Mouse (Mus musculus) CD4-positive, CD25-positive, alpha-beta regulatory T cell, adult 4 months (primary cell): ENCODE measurements around the gene Mon2. TPM values are rescaled to one million over a fixed set of nuclear protein-coding genes. Genes with fewer than 3 reads are reported as not detected.

Experiments
- ATAC-seq: one replicate; pipeline ENCODE4 v1.8.0; 2017
- polyA plus RNA-seq, 2 experiments: library from polyadenylated mRNA; unstranded; fragments of 100-300 nt; shearing (Covaris generic); gene quantifications; one replicate each; pipeline ENCODE4 v1.2.1; 2017

Mon2 gene
- 10 to 100 TPM; 27.0 to 27.2 TPM for polyA plus RNA-seq

DNA sequence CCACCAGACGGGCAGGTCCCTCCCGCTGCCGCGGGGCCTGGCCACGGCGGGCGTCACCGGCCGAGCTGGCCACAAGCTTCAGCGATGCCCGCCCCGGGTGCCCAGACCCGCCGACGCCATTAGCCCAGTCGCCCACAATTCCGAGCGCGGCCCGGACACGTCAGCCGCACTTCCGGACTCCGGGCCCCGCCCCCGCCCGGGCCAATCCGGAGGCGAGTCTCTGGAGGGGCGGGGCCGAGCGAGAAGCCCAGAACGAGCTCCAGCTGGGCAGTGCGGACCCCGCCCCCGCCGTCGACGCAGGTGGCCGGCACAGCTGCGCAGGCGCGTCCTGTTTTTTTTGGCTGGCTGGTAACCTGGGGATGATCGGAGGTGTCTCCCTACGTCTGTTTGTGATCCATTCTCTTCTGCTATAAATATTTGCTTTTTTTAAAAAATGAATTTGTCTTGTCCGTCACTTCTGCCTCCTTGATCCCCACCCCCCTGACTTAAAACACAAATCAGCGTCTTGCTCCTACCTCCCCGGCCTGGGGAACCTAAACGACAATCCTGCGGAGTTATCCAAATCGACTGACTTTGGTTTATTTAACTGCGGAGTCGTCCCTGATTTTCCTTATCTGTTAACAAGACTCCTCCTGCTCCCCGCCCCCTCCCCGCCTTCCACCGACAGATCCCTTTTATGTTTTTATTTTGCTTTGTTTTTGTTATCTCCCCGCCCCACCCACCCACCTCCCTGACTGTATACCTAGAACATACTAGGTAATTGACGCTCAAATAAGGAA is at the start of gene Mon2:
Mon2 (minus strand) TSS at position 261 of the 779 bp plus-strand sequence.
- ATAC-seq = peak; percentile 98

DNA sequence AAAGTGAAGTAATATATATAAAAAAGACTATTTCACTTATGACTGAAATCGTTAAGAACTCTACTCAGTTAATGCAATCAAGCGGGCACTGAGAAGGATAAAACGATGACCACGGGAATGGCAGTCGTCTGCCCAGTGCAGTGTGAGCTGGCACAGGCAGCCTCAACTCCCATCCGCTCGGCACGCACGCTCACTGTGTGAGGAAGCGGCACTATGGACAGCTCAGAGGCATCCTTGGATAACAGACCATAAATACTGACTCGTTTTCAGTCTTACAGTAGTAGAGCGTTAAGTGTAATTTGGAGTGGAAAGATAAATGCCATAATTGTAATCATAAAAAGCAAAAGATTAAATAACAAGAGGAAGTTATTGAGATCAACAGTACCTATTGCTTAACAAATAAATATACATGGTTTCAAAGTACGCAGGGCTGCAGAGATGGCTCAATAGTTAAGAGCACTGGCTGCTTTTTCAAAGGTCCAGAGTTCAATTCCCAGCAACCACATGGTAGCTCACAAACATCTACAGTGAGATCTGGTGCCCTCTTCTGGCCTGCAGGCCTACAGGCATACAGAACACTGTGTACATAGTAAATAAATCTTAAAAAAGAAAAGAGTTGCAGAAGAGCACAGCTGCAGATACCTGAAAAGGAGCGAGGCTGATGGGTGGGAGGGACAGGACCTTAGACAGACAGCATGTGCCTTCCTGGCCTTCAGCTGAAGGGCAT is 44.5 kb upstream of the Mon2 start:
- ATAC-seq = no peak

DNA sequence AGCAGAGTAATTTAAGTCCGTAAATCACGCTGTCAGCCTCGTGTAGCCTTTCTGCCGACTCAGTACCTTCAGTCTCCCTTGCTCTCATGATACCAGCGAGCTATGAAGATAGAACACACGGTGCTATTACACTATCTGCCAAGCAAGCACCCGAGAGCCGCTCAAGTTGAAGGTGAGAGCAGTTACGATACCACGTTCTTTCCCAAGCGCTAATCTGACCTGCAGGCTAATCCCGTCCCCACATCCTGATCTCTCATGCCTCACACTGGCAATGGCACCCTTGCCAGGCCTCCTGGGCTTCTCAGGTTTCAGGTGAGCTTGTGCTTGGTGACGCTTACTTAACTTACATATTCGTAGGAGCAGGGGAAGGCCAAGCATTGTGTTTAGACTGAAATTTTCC is 40.6 kb upstream of the Mon2 start:
- ATAC-seq = no peak

DNA sequence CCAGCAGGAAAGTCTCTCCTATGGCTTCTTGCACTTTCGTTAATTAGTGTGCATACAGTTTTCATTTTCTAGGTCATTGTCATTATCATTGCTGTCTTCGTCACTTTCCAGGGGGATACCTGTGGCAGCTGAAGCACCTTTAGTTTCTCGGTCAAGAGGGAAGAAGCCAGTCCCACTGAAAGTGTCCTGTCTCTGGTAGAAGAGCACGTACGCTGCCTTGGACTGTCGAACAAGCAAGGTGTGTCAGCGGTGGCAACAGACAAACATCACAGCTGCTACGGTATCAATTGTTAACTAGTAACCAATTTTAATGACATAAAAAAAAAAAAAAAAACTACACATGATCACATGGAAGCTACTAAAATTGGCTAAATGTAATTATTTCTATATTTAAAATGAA is 37.2 kb upstream of the Mon2 start:
- ATAC-seq = no peak

DNA sequence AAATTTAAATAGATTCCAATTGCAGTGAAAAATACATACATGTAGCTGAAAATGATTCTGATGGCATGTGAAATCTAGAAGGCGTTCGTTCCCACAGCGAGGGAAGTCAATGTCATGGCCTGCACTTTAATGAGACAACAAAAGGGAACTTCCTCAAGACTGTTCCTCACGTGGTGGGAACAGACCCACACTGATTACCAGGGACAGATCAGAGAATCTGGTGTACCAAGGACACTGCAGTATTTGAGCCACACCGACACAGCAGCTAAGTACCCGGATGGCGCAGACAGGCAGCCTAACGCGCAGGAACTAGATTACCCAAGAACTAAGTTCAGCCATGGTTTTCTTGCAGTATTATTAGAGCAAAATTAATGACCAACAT is 36.5 kb upstream of the Mon2 start:
- ATAC-seq = no peak

DNA sequence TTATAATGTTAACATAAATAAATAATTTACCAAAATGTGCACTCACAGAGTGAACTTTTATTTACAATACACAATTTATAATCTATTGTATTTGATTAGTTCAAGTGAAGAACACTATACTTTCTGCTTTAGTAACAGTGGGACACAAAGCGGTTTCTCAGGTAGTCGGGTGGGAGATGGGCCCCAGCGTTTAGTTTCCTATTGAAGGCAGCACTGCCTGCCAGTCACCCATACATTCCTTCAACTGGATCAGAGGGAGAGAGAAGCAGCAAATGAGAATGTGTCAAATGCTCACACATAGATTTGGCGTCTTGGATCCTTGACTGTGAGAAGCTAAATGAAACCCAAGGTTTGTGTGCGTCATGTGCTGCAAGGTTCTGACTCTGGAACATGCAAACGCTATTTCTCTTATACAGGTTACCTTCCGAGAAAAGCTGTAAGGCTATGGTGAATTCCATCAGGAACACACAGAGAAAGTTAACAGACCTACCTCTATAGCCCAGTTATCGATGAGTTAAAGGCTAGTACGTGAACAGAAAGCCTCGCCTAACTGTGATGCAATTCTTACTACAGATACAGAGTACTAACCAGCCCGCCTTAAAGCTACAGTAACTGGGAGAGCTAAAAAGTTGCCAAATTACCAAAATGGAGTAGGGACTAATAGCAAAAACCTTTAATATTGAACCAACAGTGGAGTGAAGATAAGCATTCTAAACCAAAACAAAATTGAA is 35.9 kb upstream of the Mon2 start:
- no peak for ATAC-seq

DNA sequence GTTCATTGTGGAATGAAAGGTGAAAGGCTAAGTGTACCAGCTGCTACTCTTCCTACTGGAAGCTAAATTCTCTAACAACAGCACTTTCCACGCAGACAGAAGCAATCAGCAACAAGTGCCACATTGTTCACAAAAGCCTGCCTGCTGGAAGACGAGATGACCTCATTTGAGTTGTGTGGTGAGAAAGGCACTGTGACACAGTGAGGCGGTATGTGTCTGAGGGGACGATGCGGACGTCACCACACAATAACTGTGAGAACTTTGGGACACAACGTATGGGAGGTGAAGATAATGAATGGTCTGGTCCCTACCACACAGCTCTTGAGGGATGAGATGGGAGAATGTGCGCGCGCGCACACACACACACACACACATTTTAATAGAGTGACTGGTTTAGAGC is 34.2 kb upstream of the Mon2 start:
- no peak for ATAC-seq

DNA sequence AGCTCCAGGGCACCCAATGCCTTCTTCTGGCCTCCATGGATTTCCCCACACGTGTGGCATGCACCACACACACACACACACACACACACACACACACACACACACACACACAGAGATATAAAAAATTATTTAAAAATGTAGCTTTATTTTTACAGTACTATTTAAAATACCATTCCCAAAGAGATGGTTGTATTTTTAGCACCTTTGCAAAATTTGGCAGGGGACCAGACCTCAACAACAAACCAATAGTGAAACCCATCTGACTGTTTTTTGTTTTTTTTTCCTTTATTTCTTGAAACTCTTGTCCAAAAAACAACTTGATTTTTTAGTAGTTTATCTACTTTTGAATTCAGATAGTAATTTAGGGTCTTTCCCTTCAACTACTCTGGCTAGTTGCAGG is 32.2 kb upstream of the Mon2 start:
- ATAC-seq = no peak

DNA sequence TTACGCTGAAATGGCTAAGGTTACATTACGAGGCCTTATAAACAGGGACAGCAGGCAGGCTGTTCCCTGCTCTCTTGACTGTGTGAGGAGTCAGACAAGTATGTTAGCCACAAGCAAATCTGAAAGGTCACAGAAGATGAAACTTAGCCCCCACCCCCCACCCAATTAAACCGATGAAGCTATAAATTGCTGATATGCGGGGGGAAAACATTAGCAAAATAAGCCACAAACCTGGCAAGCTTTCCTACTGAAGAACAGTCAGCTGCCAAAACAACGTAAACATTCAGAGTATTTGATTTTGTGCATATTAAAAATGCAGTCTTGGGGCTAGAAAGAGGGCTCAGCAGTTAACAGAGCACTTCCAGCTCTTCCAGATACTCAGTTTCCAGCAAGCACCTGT is 31.8 kb upstream of the Mon2 start:
- no peak for ATAC-seq

DNA sequence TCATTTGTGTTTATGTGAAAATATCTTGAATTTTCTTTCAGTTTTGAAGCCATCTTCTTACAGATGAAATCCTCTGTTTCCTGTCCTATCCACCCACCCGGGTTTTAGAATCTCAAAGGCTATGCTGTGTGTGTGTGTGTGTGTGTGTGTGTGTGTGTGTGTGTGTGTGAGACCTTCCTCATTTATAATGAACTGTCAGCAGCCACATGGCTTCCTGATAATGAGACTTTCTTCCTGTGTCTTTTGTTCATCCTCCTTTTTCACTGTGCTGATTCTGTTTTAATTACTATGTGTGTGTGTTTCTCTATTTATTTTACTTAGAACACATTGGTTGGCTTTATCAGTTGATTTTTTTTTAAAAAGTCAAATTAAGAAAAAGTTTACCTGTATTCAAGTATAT is 25.0 kb upstream of the Mon2 start:
- ATAC-seq = no peak

DNA sequence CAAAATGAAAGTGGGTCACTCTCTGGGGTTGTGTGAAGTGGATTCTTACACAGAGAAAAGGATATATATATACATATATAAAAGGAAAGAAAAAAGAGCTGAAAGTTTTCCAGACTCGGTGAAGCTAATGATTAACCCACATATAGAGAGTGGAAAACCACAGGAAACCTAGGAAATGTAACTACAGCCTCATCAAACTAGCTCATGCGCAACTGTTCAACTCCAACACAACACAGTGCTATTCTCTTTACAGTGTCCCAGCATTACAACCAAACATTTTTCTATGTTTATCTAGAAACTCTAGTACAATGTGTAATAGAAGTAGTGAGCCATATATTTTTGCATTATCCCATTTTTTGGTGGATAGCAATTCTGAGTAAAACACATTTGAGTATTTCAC is 24.3 kb upstream of the Mon2 start:
- no peak for ATAC-seq

DNA sequence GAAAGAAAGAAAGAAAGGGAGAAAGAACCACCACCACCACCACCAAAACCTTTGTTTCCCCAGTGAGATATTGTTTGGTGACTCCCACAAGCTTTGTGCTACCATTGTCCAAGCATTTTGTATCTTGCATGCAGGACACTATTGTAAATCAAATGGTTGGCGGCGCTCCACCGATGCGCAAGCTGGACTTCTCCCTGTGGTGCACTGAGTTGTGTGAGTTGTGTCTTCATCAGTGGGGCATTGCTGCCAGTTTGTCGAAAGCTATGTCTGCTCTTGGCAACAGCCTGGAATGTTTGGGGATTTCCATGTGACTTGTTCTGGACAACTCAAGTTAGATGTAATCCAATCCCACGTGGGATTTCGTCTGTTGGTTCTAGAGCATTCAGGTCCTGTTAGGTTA is 18.2 kb upstream of the Mon2 start:
- no peak for ATAC-seq

DNA sequence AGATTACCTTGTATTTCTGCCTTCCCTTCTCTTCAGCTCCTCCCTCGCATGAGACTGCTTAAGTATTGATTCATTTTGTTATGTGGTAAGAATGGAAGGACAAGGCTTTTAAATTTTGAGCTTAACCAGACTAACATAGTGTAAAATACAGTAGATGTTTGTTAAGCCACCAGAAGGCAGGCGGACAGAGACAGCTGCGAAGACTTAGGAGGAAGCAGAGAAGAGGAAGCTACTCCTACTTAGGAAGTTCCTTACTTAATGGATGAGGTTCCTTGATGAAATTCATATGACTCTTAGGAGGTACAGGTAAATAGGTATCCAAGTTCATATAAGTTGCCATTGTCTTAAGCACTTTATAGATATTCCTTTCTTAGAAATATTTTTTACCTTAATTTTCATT is 16.3 kb upstream of the Mon2 start:
- no peak for ATAC-seq

DNA sequence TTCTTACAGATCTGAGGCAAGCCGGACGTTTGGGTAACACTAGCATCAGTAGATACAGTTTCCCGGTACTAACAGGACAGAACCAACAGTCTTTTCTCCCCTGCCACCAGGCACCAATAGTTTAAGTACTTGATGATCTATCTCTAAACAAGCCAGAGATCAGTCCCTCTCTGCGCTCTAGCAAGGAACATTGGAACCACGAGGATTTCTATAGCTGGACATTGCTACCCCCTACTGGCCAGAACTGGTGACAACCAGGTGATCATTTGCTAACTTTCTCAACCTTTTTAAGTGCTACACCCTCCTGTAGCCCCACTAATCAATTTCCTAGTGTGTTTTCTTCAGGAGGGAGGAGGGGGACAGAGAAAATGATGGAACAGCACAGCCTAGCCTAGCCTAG is 15.4 kb upstream of the Mon2 start:
- ATAC-seq = peak; percentile 94

DNA sequence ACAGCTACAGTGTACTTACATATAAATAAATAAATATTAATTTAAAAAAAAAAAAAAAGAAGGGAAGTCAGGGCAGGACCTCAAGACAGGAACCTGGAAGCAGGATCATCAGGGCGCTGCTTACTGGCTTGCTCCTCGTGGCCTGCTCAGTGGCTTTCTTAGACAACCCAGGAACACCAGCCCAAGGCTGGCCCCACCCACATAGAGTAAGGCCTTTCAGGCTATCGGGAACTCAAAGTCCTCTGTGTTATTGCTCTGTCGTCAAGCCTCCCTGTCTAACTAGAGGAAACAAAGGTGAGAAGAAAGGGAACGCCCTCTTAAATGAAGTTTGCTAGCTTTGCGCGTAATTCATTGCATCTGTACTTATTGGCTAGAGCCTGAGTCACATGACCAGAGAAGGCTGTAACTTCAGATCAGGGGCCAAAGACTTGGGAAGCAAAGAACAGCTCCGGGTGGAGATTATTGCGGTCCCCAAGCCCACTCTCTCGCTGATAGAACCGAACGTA is 13.2 kb upstream of the Mon2 start:
- ATAC-seq = no peak

DNA sequence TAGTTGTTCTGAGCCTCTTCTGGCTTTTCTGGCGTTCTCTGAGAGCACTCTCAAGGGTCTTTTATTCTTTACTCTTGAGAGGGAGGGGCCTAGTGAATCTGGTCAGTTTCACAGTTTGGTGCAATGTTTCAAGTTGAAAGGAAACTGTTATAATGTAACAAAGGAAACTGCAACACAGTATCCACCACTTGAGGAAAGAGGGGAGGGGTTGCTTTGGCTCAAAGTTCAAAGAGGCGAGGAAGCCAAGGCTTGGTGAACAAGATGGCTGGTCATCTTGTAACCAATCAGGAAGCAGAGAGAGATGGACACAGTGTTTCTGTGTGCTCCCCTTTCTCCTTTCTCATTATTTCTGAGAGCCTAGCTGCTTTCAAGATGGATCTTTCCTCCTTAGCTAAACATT is 10.5 kb upstream of the Mon2 start:
- ATAC-seq = no peak

DNA sequence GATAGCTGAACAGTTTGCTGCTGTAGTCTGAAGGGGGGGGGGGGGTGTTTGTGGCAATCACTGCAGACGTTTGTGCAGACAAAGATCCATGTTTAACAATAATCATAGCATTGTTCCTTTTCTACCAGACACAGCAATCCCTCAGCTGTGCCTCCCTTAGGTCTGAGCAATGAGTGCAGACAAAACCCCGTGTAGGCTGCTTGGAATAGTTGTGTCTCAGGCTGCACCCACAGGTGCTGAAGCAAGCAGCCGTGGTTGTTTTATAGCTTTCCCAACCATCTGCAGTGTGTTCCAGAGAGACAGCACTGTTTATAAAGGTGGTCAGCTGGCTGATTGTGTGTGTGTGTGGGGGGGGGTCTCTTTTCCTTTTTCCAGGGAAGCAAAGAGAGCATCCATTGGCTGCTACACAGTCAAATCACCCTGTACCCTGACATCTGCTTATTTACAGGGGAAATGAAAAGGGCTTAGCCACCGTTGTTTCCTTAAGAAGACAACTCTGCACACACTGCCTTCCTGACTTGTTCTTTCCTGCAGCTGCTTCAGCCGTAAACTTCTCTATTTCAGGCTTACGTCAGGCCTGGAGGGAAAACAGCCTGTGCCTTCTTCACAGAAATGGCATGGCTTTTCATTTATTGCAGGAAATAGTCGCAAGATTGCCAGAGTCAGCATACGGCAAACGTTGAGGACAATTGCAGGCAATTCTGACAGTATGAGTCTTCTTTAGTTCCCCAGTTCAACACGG is 8.8 kb upstream of the Mon2 start:
- ATAC-seq = no peak

DNA sequence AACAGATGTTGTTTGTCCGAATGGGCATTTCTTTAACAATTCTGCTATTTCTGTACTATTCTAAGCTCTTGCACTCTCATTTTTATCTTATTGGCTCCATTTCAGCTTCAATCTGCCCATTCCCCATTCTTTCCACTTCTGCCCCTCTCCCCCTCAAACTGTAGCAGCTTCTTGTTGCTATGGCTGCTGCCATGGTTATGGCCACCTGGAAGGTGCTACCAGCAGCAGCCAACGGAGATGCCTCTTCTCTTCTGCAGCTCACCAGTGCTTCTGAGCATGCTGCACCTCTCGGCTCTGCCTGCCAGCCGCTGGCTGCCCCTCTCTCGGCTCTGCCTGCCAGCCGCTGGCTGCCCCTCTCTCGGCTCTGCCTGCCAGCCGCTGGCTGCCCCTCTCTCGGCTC is 8.0 kb upstream of the Mon2 start:
- ATAC-seq = no peak

DNA sequence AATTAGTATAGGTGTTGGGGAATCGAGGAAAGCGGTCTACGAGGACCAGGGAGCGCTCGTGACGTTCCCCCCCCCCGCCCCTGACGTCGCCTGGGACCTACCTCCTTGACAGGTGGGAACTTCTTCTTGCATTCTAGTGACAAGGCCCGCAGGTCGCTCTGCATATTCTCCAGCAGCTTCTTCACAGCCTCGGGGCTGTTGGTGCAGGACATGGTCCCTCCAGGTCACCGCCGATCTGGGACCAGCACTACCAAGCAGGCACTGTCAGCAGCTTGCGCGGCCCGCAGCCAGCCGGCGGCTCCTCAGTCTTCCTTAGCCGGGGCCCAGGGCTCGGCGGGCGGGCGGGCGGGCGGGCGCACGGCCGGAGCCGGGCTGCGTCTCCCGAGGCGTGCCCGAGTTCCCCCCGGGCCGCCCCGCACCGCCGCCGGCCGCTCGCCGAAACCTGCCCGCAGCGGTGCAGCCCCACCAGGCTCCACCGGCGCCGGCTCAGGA is 508 bp downstream of the Mon2 start:
- no peak for ATAC-seq

DNA sequence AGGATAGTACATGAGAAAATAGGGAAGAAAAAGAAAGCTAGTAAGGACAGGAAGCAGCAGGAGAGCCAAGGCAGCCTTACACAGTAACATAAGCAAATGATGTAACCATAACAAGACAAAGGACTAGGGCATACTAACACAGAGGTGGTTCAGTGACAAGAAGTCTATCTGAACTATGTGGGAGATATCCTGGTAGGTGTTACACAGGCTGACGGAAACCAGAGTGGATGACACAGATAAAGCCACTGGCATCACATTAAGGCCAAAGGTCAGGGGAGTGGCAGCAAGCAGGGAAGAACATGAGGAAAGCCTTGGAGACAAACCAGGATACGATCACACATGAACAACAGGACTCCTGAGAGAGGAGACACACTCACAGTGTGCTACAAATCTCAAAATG is 4.3 kb downstream of the Mon2 start:
- no peak for ATAC-seq

DNA sequence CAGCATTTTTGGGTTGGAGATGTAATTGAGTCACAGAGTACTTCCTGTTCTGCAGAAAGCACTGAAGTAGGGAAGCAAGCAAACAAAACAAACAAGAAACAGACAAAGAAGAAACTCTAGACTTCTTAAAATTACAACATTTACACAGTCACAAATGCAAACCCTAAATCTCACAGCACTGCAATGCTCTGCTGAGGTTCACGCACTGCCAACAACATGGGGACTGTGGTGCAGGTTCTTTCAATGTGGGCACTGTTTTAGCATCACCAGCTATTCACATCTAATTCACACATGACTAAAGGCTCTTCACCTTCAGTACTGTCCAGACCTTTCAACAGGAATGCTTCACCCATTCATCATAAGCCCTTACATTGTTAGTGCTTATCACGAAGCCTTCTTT is 13.3 kb downstream of the Mon2 start:
- no peak for ATAC-seq

DNA sequence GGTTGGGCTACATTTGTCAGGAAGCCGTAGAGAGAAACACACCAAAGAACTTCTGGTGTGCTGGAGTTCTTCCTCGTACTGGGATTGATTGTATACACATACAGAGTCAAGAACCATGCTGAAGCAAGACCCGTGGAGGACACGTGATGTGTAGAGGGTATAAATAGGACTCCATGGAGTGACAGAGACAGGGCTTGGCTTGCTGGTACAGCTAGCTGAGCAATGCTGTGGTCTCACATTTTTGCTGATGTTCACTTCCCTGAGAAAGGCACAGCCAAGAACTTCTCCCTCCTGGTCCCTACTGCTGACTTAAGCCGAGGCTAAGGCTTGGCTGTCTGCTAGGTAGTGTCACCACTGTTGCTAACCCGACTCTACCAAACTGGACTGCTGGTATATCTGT is 15.5 kb downstream of the Mon2 start:
- ATAC-seq = no peak

DNA sequence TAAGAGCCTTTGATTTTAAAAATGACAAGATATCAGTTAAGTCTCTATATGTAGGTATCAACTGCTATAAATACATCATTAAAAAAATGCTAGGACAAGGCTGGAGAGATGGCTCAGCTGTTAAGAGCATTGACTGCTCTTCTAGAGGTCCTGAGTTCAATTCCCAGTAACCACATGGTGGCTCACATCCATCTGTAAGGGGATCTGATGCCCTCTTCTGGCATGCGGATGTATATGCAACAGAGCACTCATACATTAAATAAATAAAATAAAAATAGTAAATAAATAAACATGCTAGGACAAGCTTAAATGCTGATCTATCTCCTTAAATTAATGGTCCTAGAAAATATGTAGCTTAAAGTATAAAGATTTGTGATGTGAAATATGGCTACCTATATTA is 19.2 kb downstream of the Mon2 start:
- ATAC-seq = peak; percentile 66
